Mouse (Mus musculus): ENCODE results near the gene Cdhr2. TPM values are rescaled to one million over a fixed set of nuclear protein-coding genes. Genes with fewer than 3 reads are reported as not detected.
A peak's percentile ranks its signal among the peaks of the same experiment; 100 is the strongest.

Gene Cdhr2
- total RNA-seq (2014; fragmentation: Nextera tagmentation) (not detected in 2 replicates), total RNA-seq (2017) (not detected in 2 replicates)

DNA sequence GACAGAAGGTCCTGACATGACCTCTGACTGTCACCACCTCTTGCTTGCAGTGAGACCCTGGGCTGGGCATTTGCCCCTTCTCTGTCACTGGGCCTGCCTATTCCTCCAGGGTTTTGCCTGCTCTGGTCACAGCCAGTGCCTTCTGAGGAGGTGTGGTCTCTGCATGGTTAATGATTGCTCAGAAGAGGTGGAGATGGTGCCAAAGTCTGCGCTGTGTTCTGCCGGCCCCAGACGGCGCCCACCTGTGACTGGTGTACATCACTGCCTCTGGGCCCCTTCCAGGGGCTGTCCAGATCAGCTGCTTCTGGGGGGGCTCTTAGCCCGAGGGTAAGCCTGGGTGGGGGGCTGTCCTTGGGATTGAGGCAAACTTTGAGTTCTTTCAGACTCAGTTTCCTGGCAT, at the start of gene Cdhr2:
TSS of gene Cdhr2 (plus strand) at position 219 of the 400 bp plus-strand sequence.
- no peak for ATAC-seq (replicated peaks; ENCODE audit: low FRiP score, low TSS enrichment, poor library complexity, severe bottlenecking)

GRCm38 (mm10) chr13:54660877-54661276, 40.4 kb upstream of the Cdhr2 start:
- no peak for ATAC-seq (replicated peaks; ENCODE audit: low FRiP score, low TSS enrichment, poor library complexity, severe bottlenecking)

GRCm38 (mm10) chr13:54661358-54661757, 39.9 kb upstream of the Cdhr2 start:
- ATAC-seq (replicated peaks; ENCODE audit: low FRiP score, low TSS enrichment, poor library complexity, severe bottlenecking) = no peak

DNA sequence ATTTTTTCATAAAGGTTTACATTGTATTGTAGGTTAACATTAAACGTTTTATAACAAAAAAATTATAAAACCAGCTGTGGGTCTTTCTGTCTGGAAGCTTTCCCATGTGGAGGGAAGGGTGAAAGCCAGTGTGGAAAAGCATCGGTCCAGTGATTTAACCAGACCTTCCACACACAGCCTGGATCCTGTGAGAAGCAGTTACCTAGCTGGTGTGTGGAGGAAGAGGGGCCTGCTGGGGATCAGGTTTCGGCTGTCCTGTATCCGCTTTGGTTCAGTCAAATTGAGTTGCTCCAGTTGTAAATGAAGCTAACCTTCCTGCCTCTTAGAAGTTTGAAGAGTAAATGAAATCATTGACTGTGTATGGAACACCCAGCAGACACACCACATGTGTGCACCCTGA, 37.3 kb upstream of the Cdhr2 start:
- ATAC-seq (replicated peaks; ENCODE audit: low FRiP score, low TSS enrichment, poor library complexity, severe bottlenecking) = no peak

- ATAC-seq (replicated peaks; ENCODE audit: low FRiP score, low TSS enrichment, poor library complexity, severe bottlenecking) = no peak
These were observed 36.8 kb upstream of the Cdhr2 start for GRCm38 (mm10) chr13:54664509-54664908.

DNA sequence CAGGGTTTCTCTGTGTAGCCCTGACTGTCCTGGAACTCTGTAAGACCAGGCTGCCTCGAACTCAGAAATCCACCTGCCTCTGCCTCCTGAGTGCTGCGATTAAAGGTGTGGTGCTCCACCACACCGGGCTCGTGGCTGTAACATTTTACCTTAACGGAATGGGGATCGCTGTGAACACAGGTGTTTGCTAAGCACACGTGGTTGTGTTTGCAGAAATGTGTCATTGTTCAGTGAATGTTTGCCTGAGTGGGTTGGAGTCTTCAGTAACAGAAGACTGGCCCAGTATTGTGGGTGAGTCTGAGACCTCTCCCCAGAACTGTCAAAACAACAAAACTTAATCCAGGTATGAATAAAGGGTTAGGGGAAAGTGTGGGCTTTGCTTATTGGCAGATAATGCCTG, 36.2 kb upstream of the Cdhr2 start:
- no peak for ATAC-seq (replicated peaks; ENCODE audit: low FRiP score, low TSS enrichment, poor library complexity, severe bottlenecking)

- ATAC-seq (replicated peaks; ENCODE audit: low FRiP score, low TSS enrichment, poor library complexity, severe bottlenecking) = no peak
These were observed 30.8 kb upstream of the Cdhr2 start for GRCm38 (mm10) chr13:54670491-54670890.

DNA sequence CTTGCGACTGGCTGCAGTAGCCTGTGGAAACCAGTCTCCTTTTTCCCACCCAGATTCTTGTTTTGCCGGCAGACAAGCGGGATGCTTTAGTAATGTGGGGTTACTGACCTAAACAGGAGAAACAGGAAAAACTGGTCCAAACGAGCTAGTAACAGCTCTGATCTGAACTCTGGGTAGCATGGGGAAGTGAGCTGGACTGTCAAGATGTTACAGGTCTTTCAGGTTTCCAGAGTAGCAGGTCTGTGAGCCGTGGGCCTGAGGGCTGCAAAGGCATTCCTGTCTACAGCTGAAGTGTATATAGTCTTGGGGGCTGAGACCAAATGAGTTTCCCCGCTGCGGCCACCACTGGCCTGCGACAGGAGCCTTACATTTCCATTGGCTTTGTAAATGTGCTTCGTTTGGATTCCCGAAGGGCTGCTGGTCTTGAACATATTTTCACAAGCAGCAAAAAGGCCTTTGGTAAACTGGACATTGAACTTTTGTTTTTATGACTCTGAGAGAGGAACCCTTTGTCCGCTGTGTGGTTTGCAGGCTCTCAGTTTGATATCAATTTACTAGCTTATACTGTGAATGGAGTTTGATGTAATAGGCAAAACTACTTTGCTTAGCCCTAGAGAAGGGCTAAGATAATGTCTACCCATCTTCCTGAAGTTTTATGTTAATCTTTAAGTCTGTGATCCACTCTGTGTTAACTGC, 25.2 kb upstream of the Cdhr2 start:
- ATAC-seq (replicated peaks; ENCODE audit: low FRiP score, low TSS enrichment, poor library complexity, severe bottlenecking) = no peak

DNA sequence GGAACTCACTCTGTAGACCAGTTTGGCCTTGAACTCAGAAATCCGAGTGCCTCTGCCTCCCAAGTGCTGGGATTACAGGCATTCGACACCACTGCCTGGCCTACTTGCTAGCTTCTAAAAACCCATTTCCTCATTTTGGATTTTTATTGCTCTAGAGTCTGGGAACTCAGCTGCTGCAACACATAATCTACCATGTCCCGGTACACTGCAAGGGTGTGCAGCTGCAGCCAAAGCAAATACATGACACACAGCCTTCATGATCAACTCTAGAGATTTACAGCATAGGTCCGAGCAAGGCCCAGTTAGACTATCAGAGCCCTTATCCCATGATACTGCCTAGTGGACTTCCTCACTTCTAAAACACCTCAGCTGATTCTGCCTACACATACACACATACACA, 23.0 kb upstream of the Cdhr2 start:
- ATAC-seq (replicated peaks; ENCODE audit: low FRiP score, low TSS enrichment, poor library complexity, severe bottlenecking) = no peak

GRCm38 (mm10) chr13:54680184-54680853, 20.9 kb upstream of the Cdhr2 start:
- ATAC-seq (replicated peaks; ENCODE audit: low FRiP score, low TSS enrichment, poor library complexity, severe bottlenecking) = peak; percentile 81

GRCm38 (mm10) chr13:54681291-54681690, 20.0 kb upstream of the Cdhr2 start:
- ATAC-seq (replicated peaks; ENCODE audit: low FRiP score, low TSS enrichment, poor library complexity, severe bottlenecking) = peak; percentile 2; the same call in 1 of the 2 replicates

- no peak for ATAC-seq (replicated peaks; ENCODE audit: low FRiP score, low TSS enrichment, poor library complexity, severe bottlenecking)
These were observed 18.0 kb upstream of the Cdhr2 start for GRCm38 (mm10) chr13:54683301-54683700.

DNA sequence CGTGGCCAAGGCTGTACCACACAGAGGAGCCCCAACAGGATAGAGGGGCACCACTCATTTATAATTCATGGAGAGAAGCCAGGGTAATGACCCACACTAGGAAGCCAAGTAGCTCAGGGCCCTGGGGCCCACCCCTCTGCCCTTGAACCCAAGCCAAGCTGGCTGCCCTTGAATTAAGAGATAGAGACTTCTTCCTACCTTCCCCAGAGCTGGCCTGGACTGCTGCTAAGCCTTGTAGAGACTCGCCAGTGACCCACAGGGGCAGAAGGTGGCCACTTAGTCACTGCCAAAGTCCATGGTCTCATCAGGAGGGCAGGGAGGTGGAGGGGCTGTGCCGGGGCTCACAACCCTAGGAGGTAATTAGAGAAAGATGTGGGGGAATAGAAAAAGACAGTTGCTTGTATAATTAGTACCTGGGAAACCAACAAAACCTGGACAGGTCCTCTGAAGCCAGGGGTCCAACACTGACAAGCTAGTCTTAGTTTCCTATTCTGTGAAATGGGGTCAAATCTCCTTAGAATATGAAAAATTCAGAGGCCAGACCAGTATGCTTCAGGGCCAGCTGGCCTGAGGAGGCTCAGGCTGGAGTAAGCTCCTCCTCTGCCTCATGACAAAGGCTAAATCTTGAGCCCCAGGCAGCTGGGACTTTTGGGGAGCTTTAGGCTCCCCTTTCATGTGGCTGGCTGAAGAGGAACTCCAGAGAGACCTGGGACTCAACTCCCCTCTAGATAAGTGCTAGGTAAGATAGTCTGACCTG, 16.9 kb upstream of the Cdhr2 start:
- no peak for ATAC-seq (replicated peaks; ENCODE audit: low FRiP score, low TSS enrichment, poor library complexity, severe bottlenecking)

GRCm38 (mm10) chr13:54685174-54685573, 16.1 kb upstream of the Cdhr2 start:
- ATAC-seq (replicated peaks; ENCODE audit: low FRiP score, low TSS enrichment, poor library complexity, severe bottlenecking) = no peak

DNA sequence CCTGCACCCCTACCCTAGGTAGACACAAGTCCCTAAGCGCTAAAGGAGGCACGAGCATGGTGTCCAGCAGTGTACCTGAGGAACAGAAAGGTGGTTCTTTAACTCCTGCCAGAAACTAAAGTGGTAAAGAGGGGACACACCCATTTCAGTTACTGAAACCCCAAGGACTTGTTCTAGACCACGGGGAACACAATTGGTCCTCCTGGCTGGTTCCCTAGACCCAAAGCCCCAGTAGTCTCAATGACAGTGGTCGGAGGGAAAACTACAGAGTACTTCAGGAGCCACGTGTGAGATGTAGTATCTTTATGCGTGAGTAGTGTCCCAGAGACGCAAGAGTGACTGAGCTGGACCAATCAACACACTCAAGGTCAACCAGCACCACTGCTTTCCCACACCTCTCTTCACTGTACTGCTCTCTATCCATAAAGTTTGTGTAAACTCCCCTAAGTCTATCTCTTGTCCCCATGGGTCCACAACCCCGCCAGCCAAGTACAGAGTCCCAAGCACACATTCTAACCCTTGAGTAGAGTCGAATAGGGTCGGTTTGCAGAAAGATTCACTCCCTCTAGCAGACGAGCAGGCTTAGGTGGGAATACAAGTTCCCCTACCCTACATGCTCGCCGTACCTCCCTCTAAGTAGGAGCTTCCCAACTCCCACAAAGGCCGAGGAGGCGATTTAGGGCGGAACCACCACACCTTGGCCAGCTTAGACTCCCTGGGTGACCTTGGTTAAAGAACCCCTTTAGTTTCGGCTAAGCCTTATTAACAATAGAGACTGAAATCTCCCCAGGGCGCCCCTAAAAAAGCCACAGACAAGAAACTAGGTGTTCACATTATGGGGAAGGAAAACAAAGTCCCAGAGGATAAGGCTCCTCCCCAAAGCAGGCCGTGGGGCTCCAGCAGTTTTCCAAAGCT, 14.9 kb upstream of the Cdhr2 start:
- ATAC-seq (replicated peaks; ENCODE audit: low FRiP score, low TSS enrichment, poor library complexity, severe bottlenecking) = no peak

- peak; percentile 51 for ATAC-seq (replicated peaks; ENCODE audit: low FRiP score, low TSS enrichment, poor library complexity, severe bottlenecking)
These were observed 14.2 kb upstream of the Cdhr2 start for GRCm38 (mm10) chr13:54687096-54687495.

- ATAC-seq (replicated peaks; ENCODE audit: low FRiP score, low TSS enrichment, poor library complexity, severe bottlenecking) = peak; percentile 72
These were observed 13.5 kb upstream of the Cdhr2 start for GRCm38 (mm10) chr13:54687575-54688424.

DNA sequence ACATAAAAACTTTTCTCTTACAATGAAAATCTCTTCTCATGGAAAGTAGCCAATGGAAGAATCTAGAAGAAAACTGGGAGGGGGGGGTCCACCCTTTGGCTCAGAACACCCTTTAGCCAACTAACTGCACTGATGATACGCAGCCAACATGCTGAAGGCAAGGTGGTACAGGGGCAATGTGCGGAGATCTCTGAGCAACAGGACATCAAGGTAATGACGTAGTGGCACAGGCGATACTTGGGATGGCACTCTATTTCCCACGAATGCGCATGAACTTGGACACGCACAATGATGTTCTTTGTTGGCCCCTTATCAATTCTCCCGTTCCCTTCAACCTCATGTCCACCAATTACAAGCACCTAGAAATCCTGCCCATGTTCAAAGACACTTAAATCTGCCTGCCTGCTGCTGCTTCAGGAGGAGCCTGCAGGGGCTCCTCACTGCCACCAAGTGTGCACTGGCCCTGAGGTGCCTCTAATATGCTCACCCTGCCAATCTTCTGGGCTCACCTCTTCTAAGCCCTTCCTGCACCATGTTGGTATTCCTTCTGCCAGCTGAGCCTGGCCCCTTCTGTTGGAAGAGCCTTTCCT, 11.0 kb upstream of the Cdhr2 start:
- no peak for ATAC-seq (replicated peaks; ENCODE audit: low FRiP score, low TSS enrichment, poor library complexity, severe bottlenecking)

All from megakaryocyte-erythroid progenitor cell, adult 5-6 weeks (primary cell).